Mouse (Mus musculus) hindbrain, embryonic 16.5 days (tissue): Measurements from ENCODE around the gene Gm42791. TPM values are rescaled to one million over a fixed set of nuclear protein-coding genes. Genes with fewer than 3 reads are reported as not detected.

Experiments
- ATAC-seq: fragments of 200-750 bp; cut with Nextera tagmentation; 2 replicates; pipeline ENCODE4 v1.8.0; 2017; ENCODE audit warnings: moderate TSS enrichment, moderate library complexity
- H3K27ac ChIP-seq: fragments of 300-500 bp; sonication (generic); 2 replicates; pipeline ENCODE4 v1.5.1; 2014; ENCODE audit warnings: low read depth, mild to moderate bottlenecking, control low read depth, low read length, moderate library complexity
- H3K27me3 ChIP-seq: fragments of 300-500 bp; sonication (generic); replicated peaks from 2 replicates; pipeline ENCODE4 v1.6.1; 2014; ENCODE audit warnings: low read length; ENCODE audit not compliant: control insufficient read depth, insufficient read depth
- H3K36me3 ChIP-seq: fragments of 300-500 bp; sonication (generic); 2 replicates; pipeline ENCODE4 v1.6.1; 2014; ENCODE audit warnings: mild to moderate bottlenecking, low read length, moderate library complexity, mixed read lengths; ENCODE audit not compliant: control insufficient read depth, insufficient read depth
- H3K4me1 ChIP-seq: fragments of 300-500 bp; sonication (generic); 2 replicates; pipeline ENCODE4 v1.6.1; 2014; ENCODE audit warnings: low read depth, low read length; ENCODE audit not compliant: control insufficient read depth, insufficient read depth
- H3K4me2 ChIP-seq: fragments of 300-500 bp; sonication (generic); 2 replicates; pipeline ENCODE4 v1.6.1; 2014; ENCODE audit warnings: mild to moderate bottlenecking, low read length, control low read depth, moderate library complexity
- H3K4me3 ChIP-seq: fragments of 300-500 bp; sonication (generic); 2 replicates; pipeline ENCODE4 v1.5.1; 2014; ENCODE audit warnings: mild to moderate bottlenecking, low read length, control low read depth, moderate library complexity
- H3K9ac ChIP-seq: fragments of 300-500 bp; sonication (generic); 2 replicates; pipeline ENCODE4 v1.6.1; 2014; ENCODE audit warnings: low read depth, mild to moderate bottlenecking, control low read depth, low read length, moderate library complexity
- H3K9me3 ChIP-seq: fragments of 300-500 bp; sonication (generic); 2 replicates; pipeline ENCODE4 v1.6.1; 2014; ENCODE audit warnings: mild to moderate bottlenecking, low read length, moderate library complexity; ENCODE audit not compliant: control insufficient read depth
- WGBS: fragments of 180-500 bp; shearing (Covaris S2); extraction: QIAGEN DNeasy Blood & Tissue Kit; methylation state at CpG from one replicate; pipeline ENCODE4 v1.1.7; 2014; 5-methylcytosine and 5-hydroxymethylcytosine counted together
- polyA plus RNA-seq: library from polyadenylated mRNA; unstranded; fragments of >200 nt; fragmentation: Nextera tagmentation; extraction: Ambion mirVana; gene quantifications from 2 replicates; pipeline ENCODE4 v1.2.1, GENCODE M21; 2015

Gm42791 gene
- 3.9 and 5.3 TPM in 2 replicates for polyA plus RNA-seq

DNA sequence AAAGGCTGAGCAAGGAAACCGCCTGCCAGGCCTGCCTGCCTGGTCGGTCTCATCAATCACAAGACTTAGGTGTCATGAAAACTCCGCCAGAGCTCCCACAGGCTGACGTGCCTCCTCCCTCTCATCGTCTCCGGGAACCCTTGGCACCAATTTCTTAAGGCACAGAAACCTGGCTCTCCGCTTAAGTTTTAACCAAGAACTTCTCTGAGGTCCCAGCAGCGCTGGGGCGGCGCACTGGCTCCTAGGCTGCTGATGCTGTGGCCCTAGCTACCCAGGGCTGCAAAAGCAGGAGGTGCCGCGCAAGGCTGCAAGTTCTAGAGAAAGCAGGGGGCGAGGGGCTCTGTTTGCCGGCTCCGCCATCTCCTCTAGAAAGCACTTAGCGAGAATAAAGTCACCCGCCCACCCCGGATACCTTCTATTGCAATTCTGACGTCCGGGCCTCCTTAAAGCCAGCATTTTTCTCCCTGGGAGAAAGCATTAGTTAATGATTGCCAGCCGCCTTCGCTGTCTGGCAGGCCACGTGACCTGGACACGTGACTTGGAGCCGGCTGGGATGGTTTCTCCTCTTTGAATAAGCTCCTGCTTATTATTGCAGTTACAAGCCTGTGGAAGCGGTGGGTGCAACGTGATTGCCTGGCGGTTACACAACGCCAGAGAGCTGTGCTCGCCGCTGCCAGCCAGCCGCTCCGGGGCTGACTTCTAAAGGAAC lies at the start of gene Gm42791:
Gene Gm42791, minus strand, starts transcription at position 442 of the 709 bp plus-strand sequence.
- H3K27me3 ChIP-seq = no peaks in the 10 kb centered on the region
- H3K4me1 ChIP-seq = peaks cover 15% of the 10 kb centered on the region
- peak within 1 kb of the TSS; percentile 53 for H3K4me3 ChIP-seq
- H3K4me2 ChIP-seq = peak within 1 kb of the TSS; percentile 84
- H3K9me3 ChIP-seq = no peaks in the 10 kb centered on the region
- H3K27ac ChIP-seq = peak within 1 kb of the TSS; percentile 88
- WGBS = under 1% methylated on average over 33 of the region's 33 CpGs
- peak within 1 kb of the TSS; percentile 73 for H3K9ac ChIP-seq
- no peaks in the 10 kb centered on the region for H3K36me3 ChIP-seq
- ATAC-seq = peak; percentile 92

DNA sequence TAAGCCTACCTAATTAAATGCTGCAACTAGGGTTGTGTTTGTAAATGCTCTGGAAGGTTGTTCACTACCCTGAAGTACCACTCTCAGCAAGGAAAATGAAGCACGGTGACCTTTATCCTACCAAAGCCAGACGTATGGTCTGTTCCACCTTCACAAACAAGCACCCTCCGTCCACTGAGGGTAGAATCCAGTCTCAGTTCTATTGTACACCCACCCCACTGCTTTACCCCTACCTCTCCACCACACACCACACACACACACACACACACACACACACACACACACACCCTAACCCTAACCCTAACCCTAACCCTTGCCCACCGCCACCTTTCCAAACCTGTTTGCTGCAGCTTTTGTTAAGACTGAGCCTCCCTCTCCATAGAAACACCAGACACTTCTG lies 49.1 kb upstream of the Gm42791 start:
- Histone ChIP-seq H3K36me3 (peaks cover 10% of the 10 kb centered on the region), H3K27ac (no peak overlapping the region), H3K9me3 (no peaks in the 10 kb centered on the region; the same call in 1 of the 2 replicates), H3K4me1 (no peaks in the 10 kb centered on the region), H3K4me3 (no peak overlapping the region), H3K4me2 (no peak overlapping the region), H3K9ac (no peak overlapping the region), H3K27me3 (no peaks in the 10 kb centered on the region)
- ATAC-seq = no peak
- WGBS = 87% methylated on average over 4 of the region's 4 CpGs

DNA sequence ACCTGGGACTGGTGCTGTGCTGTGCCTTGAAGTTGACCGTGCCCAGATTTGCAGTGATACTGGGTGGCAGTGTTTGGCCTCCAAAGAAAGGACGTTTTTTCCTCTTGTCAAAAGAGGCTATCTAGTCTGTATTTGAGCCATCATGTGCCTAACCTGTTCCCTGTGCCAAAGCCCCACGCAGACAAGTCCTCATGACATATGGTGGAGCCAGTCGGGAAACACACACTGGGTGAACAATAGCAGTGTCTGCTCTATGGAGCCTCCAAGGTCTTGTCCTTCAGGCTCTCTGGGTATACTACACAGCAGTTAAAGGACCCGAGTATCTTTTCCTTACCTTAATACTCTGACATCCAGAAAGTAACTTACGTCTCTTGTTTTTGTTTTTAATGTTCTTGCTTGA lies 48.3 kb upstream of the Gm42791 start:
- Histone ChIP-seq H3K27ac (no peak overlapping the region), H3K27me3 (no peaks in the 10 kb centered on the region), H3K4me2 (no peak overlapping the region), H3K9ac (no peak overlapping the region), H3K9me3 (no peaks in the 10 kb centered on the region; the same call in 1 of the 2 replicates), H3K4me1 (no peaks in the 10 kb centered on the region), H3K4me3 (no peak overlapping the region), H3K36me3 (peaks cover 10% of the 10 kb centered on the region)
- 72% methylated on average over 6 of the region's 6 CpGs for WGBS
- no peak for ATAC-seq

DNA sequence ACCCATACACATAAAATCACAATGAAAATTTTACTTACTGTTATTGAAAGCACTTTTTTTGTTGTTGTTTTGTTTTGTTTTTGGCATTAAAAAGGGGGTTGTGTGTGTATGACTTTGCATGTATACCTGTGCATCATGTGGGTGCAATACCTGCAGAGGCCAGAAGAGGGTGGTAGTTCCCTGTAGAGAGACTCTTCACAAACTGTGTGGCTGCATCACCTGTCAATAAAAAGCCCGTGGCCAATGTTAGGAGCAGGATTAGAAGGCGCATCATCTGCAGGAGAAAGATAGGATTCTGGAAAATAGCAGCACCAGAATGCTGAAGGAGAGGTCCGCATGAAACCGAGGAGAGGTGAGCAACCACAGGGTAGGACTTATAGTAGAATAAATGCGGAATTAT lies 44.9 kb upstream of the Gm42791 start:
- H3K36me3 ChIP-seq = no peaks in the 10 kb centered on the region
- H3K27ac ChIP-seq = no peak overlapping the region
- no peak overlapping the region for H3K9ac ChIP-seq
- no peak for ATAC-seq
- no peak overlapping the region for H3K4me3 ChIP-seq
- no peaks in the 10 kb centered on the region for H3K4me1 ChIP-seq
- no peaks in the 10 kb centered on the region for H3K27me3 ChIP-seq
- 90% methylated on average over 5 of the region's 5 CpGs for WGBS
- no peaks in the 10 kb centered on the region; the same call in 1 of the 2 replicates for H3K9me3 ChIP-seq
- no peak overlapping the region for H3K4me2 ChIP-seq

DNA sequence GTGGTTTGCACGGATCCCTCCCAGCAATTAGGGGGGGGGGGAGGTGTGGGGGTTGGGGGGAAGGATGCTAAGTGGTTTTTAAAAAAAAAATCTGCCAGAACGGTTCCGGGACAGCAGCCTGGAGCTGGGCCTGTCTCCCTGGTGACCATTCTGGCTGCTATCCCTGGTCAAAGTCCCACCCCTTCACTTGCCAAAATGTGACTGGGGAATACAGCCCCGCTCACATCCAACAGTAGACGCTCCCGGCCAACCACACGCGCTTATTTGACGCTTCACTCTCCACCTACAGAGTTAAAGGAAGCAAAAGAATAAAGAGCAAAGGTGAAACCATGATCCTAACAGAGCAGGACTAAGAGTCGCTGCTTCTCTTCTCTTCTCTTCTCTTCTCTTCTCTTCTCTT lies 42.8 kb upstream of the Gm42791 start:
- no peak overlapping the region for H3K4me2 ChIP-seq
- H3K27me3 ChIP-seq = no peaks in the 10 kb centered on the region
- H3K27ac ChIP-seq = no peak overlapping the region
- no peaks in the 10 kb centered on the region; the same call in 1 of the 2 replicates for H3K9me3 ChIP-seq
- H3K4me3 ChIP-seq = no peak overlapping the region
- H3K36me3 ChIP-seq = no peaks in the 10 kb centered on the region
- H3K4me1 ChIP-seq = no peaks in the 10 kb centered on the region
- WGBS = 20% methylated on average over 10 of the region's 10 CpGs
- H3K9ac ChIP-seq = no peak overlapping the region
- ATAC-seq = peak; percentile 79

DNA sequence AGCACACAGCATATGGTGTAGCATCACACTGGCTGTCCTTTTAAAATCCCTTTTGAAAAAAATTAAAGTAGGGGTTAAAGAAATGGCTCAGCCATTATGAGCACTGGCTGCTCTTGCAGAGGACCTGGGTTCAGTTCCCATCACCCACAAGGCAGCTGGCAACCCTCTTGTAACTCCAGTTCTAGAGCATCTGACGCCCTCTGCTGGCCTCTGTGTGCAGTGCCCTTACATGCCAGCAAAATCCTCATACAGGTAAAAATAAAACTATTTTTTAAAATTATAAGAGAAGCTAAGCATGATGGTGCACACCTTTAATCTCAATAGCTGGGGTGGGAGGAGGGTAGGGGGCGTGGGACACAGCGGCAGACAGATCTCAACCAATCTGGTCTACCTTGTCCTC lies 42.0 kb upstream of the Gm42791 start:
- Histone ChIP-seq H3K27me3 (no peaks in the 10 kb centered on the region), H3K9ac (no peak overlapping the region), H3K4me1 (peaks cover 2% of the 10 kb centered on the region; the same call in 1 of the 2 replicates), H3K36me3 (no peaks in the 10 kb centered on the region), H3K9me3 (no peaks in the 10 kb centered on the region; the same call in 1 of the 2 replicates), H3K4me2 (no peak overlapping the region), H3K4me3 (no peak overlapping the region), H3K27ac (no peak overlapping the region)
- WGBS = 92% methylated on average over 3 of the region's 3 CpGs
- ATAC-seq = no peak

DNA sequence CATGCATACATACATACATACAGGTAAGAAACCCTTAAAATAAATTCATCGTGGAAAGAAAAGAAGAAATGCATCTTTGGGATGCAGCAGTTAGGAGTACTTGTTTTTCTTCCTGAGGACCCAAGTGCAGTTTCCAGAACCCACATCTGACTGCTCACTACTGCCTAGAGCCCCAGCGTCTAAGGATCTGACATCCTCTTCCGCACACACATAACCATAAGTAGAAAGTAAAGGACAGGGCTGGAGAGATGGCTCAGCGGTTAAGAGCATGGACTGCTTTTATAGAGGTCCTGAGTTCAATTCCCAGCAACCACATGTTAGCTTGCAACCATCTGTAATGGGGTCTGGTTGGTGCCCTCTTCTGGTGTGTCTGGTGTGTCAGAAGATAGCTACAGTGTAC lies 37.5 kb upstream of the Gm42791 start:
- Histone ChIP-seq H3K27me3 (no peaks in the 10 kb centered on the region), H3K4me1 (peaks cover 13% of the 10 kb centered on the region), H3K36me3 (no peaks in the 10 kb centered on the region), H3K9ac (no peak overlapping the region), H3K9me3 (no peaks in the 10 kb centered on the region), H3K27ac (no peak overlapping the region), H3K4me2 (no peak overlapping the region), H3K4me3 (no peak overlapping the region)
- 96% methylated on average over 4 of the region's 4 CpGs for WGBS
- ATAC-seq = no peak

DNA sequence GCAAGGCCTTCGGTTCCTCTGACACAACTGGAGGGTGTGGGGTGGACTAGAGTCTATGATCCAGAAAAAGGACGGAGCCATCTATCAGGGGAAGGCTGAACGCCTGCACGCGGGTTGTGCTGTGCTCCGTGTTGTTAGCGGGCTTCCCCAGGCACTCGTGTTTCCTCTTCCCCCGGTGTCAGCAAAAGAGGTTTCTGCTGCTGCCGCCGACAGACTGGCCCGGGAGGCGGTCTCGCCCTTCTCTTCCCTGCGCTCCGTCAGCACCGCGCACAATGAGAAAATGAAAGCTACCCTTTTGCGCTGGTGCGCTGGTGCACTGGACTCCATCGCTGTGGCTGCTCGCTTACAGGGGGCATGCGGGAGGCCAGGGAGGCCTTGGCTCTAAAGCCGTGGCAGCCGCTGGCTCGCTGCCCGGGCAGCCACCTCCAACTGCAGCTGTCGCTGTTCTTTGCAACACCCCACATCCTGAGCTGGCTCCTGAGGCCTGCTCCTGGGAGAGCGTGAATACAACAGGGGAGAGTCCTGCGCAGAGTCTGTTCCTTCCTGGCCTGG lies 36.3 kb upstream of the Gm42791 start:
- H3K9me3 ChIP-seq = 0 out of 2 replicates have a peak, but pooled peaks cover 3% of the 10 kb centered on the region
- 4% methylated on average over 30 of the region's 30 CpGs for WGBS
- no peaks in the 10 kb centered on the region for H3K27me3 ChIP-seq
- H3K4me1 ChIP-seq = peaks cover 13% of the 10 kb centered on the region
- peak overlapping the region; percentile 34 for H3K4me3 ChIP-seq
- peak overlapping the region; percentile 74 for H3K9ac ChIP-seq
- ATAC-seq = peak; percentile 90
- peak overlapping the region; percentile 73 for H3K4me2 ChIP-seq
- H3K27ac ChIP-seq = peak overlapping the region; percentile 83
- no peaks in the 10 kb centered on the region for H3K36me3 ChIP-seq

DNA sequence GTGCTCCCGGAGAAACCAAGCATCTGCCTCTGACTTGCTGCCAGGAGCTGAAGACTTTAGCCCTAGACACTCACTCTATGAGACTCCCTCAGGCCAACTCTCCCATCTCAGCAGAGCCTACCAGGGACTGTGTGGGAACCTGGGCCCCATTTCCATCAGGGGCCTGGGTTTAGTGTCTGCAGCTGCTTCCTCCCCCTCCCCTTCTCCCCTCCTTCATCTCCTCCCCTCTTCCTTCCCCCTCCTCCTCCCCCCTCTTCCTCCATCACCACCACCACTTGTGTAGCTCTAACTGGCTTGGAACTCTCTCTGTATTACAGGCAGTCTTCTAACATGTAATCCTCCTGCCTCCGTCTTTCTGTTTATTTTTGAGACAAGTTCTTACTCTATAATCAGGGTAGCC lies 35.2 kb upstream of the Gm42791 start:
- 67% methylated on average over 2 of the region's 2 CpGs for WGBS
- Histone ChIP-seq H3K4me3 (no peak overlapping the region), H3K4me2 (no peak overlapping the region), H3K36me3 (no peaks in the 10 kb centered on the region), H3K9ac (no peak overlapping the region), H3K4me1 (peaks cover 13% of the 10 kb centered on the region), H3K27ac (no peak overlapping the region), H3K9me3 (0 out of 2 replicates have a peak, but pooled peaks cover 3% of the 10 kb centered on the region), H3K27me3 (no peaks in the 10 kb centered on the region)
- ATAC-seq = no peak
